Mouse (Mus musculus): ENCODE data around the gene Ccser1.
"Not testable (repeated sequence)": the region's sequence is repeated elsewhere in the genome, so short reads cannot be mapped to it uniquely, and the experiment has no call there.

Ccser1 gene

GRCm38 (mm10) chr6:62044454-62044853, 864.3 kb downstream of the Ccser1 start:
- no peak for DNase-seq (ENCODE audit: low read depth)

DNA sequence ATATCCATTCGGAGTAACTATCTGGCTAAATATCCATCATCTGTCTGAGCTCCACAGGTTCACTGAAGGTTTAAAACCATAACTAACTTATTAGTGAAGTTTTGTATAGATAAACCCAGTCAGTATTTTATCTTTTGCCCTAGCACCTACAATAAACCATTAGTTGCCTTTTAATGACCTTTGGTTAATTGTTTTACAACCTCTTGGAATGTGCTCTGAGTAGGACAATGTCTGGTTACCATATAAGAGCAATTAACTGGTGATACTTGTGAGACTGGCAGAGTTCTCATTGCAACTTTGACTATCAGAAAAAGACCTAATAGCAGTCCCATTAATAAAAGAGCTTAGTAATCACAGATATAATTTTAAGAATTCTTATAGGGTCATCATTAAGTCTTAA, 864.9 kb downstream of the Ccser1 start:
- not testable (repeated sequence) for DNase-seq (ENCODE audit: low read depth)

DNA sequence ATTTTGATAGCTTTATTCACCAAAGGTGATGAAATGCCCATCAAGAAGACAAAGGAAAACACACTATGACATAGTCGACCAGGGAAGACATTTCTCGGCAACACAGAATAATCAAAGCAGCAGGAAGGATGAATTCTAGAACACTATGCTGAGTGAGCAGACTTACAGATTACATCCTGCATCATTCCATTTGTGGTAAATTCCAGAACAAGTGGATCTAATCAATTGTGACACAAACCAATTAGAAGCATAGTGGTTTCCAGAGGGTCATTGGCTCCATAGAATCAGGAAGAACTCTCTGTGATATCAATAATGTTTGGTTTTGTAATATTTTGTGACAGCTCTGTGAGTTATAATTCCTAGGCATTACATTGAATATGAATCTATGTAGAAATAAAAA, 875.2 kb downstream of the Ccser1 start:
- DNase-seq (ENCODE audit: low read depth), result no peak

DNA sequence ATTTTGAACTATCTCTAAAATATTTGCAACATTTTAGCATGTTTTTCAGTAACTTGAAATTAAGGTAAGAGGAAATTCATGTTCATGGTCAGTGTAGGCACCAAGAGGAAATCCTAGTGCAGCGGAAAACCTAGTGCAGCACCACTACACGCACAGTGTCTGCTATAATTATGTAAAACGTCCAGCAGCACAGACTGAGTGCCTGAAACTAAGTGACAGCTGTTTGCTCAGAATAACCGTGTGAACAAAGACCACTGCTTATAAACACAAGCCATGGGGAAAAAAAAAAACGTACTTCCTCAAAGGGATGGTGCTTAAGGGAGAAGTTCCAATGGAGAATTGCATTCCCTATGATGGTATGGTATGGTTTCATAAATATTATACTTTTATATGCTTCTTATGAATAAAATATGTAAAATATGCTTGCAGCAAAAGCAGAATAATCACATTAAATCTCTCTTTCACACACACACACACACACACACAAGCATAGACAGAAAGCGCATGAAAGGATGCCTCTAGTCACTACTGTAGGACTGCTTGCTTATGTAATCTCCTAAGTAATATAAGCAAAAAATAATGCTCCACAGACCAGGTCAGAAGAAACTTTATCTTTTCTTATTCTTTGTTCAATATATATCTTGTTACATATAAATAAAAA, 886.4 kb downstream of the Ccser1 start:
- DNase-seq (ENCODE audit: low read depth), result no peak

DNA sequence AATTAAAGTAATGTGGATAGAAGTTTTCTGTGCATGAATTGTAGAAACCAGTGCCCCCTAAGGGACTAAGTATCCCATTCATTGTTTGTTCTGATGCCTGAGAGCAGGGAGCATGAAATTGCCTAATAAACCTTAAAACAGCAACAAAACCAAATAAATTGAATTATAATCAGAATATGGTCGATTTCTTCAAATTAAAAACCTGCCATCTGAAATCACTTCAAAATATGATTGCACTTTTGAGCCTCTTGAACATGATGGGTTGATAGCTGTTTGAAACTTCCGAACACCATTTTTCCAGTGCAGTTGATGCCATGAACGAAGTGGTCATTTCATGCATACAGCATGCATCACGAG, 886.9 kb downstream of the Ccser1 start:
- no peak for DNase-seq (ENCODE audit: low read depth)

DNA sequence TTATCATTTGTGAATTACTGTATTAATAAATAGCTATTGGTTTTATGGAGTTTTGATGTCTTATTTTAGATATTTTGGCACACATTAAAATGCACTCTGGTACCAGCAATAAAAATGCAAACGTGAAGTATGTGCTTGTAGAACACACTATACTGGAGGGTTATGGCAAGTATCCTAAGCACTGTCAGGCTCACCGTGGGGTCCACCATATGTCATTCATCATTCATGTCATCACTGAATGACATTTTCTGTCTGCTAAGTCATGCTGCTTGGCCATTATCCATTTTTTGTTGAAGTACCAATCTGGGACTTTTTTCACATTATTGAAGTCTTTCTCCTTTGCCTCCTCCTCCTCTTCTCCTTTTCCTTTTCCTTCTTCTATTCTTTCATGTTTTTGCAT, 925.3 kb downstream of the Ccser1 start:
- no peak for DNase-seq (ENCODE audit: low read depth)

- DNase-seq (ENCODE audit: low read depth), result no peak
Observed at GRCm38 (mm10) chr6:62132531-62132930, 952.4 kb downstream of the Ccser1 start.

DNA sequence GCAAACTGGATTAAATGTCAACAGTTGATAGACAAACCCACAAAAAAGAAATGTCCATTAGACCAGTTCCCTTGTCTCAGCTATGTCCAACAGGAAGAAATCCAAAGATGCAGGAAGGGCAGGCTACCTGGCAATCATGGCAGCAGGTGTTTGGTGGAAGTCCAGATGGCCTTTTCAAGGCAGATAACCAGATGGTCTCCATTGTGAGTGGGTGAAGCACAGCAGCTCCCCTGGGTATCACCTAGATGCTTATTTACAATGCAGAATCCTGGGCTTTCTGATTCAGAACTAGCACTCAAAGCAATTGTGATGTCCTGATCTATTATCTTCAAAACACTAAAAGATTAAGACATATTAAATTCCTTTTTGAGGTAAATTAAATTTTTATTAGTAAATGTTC, 980.2 kb downstream of the Ccser1 start:
- no peak for DNase-seq (ENCODE audit: low read depth)

DNA sequence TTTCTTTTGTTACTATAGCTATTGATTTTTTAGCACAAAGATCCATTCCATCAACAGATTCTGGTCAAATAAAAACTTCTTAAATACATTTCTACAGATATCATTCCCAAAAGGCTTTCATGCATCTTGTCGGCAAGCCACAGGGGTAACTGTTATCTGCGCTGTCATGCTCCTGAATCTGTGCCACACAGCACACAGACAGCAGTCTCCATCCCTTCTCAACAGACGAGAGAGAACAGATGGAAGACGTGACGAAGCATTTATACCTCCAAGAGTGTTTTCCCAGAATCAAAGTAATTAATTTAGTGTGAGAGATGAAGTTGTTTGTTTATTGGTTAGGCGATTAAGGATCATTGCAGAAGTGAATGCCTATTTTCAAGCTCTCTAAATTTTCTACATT, 982.5 kb downstream of the Ccser1 start:
- DNase-seq (ENCODE audit: low read depth), result no peak

GRCm38 (mm10) chr6:62163826-62164225, 983.7 kb downstream of the Ccser1 start:
- DNase-seq (ENCODE audit: low read depth), result no peak

DNA sequence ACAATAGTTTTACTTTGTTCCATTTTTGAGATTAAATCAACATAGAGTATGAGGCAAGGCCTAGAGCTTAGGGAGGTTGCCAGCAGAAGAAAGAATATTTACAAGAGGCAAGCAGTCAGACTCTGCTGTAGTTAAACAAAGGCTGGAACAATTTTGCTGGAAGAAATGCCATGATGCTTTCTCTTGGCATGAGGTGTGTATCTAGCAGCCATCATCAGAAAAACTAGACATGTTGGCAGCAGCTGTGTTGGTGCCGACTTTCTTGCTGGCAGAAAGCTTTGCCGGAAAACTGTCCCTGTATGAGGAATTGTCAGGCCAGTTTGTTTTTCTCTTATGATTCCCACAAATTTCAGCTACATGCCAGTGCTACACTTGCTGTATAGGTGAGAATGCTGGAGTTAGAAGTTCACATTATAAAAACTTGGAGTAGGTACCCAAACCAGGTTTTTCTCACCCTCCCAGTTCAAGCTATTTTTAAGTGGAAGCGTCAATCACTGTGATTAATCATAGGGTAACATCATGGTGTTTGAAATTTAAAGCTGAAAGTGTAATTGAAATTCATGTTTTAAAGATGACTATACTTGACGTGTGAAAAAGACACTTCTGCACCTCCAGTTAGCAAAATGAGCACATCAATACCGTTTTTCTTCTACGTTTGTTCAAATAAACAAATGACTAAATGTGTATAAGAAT, 1016.5 kb downstream of the Ccser1 start:
- DNase-seq (ENCODE audit: low read depth), result no peak

DNA sequence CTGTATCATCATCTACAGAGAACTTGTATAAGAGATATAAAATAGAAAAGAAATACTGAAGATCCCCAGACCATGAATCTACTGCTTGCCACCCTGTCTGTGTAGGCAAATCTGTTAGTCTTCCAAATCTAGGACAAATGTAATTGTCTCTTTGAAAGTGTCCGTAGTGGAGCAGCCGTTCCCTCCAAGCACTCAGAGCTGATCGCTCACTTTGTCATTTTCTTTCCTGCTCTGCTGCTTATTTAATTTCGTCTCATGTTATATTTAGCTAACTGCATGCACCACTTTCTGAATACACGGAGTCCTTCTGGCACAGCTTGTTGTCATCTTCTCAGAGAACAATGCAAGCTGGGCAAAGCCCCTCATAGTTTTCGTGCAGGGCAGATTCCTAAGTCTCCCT, 1018.6 kb downstream of the Ccser1 start:
- no peak for DNase-seq (ENCODE audit: low read depth)

GRCm38 (mm10) chr6:62205013-62205412, 1024.9 kb downstream of the Ccser1 start:
- no peak for DNase-seq (ENCODE audit: low read depth)

DNA sequence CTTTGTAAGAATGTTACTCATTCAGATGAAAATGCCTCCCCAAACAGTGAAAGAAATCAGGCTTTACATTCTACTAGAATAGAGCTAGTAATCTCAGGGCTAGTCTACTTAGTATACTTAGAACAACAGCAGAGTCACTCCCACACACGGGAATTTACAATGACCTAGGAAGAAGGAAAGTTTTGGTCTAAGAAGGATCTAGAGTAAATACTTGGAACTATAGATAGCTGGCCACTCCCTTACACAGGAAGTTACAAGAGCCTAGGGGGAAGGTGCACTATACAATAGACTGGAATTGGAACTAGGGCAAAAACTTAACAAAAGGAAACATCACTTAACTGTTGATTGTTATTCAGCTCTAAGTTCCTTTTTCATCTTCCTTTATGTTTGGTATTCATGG, 1041.7 kb downstream of the Ccser1 start:
- no peak for DNase-seq (ENCODE audit: low read depth)

- no peak for DNase-seq (ENCODE audit: low read depth)
Observed at GRCm38 (mm10) chr6:62263899-62264298, 1083.8 kb downstream of the Ccser1 start.

- no peak for DNase-seq (ENCODE audit: low read depth)
Observed at GRCm38 (mm10) chr6:62264525-62264924, 1084.4 kb downstream of the Ccser1 start.

GRCm38 (mm10) chr6:62281256-62281655, 1101.1 kb downstream of the Ccser1 start:
- no peak for DNase-seq (ENCODE audit: low read depth)

GRCm38 (mm10) chr6:62301576-62302312, 1121.6 kb downstream of the Ccser1 start:
- DNase-seq (ENCODE audit: low read depth), result no peak

- DNase-seq (ENCODE audit: low read depth), result no peak
Observed at GRCm38 (mm10) chr6:62318627-62319026, 1138.5 kb downstream of the Ccser1 start.

DNA sequence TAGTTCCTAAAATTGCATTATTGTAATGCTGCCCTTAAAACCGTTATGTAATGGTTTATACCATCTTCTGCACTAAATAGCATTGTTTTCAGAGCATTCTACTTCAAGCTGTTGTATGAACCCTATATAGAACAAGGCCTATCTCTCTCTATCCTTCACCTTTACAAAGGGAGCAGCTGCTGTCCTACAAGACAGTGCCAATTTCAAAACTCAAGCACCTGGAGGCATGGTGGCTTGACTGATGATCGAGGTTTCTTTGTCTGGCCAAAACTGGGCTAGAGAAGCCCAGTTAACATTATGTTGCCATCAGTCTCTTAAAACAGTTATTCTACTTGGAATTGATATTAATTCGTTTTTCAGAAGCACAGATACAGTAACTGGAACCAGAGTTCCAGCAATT, 1160.2 kb downstream of the Ccser1 start:
- no peak for DNase-seq (ENCODE audit: low read depth)

GRCm38 (mm10) chr6:62367802-62368201, 1187.7 kb downstream of the Ccser1 start:
- no peak for DNase-seq (ENCODE audit: low read depth)

Data from naive thymus-derived CD4-positive, alpha-beta T cell, adult 2 months (primary cell).